Mouse (Mus musculus) megakaryocyte, embryonic 14.5 days (primary cell): ENCODE data around the gene Hexdc. TPM values are rescaled to one million over a fixed set of nuclear protein-coding genes. Genes with fewer than 3 reads are reported as not detected.
A peak's percentile ranks its signal among the peaks of the same experiment; 100 is the strongest.

Source experiments
- H3K27me3 ChIP-seq: replicated peaks from 2 replicates; pipeline ENCODE3; 2012; ENCODE audit warnings: inconsistent platforms
- H3K36me3 ChIP-seq: replicated peaks from 2 replicates; pipeline ENCODE3; 2012; ENCODE audit warnings: low read length, inconsistent platforms, mixed read lengths
- H3K4me1 ChIP-seq: 2 replicates; pipeline ENCODE4 v1.6.1; 2012; ENCODE audit warnings: inconsistent platforms
- H3K4me3 ChIP-seq: replicated peaks from 2 replicates; pipeline ENCODE3; 2012; ENCODE audit warnings: moderate library complexity, mild to moderate bottlenecking, inconsistent platforms
- H3K9me3 ChIP-seq: 2 replicates; pipeline ENCODE4 v1.6.1; 2012; ENCODE audit warnings: inconsistent platforms
- FLI1 ChIP-seq: IDR thresholded peaks from 2 replicates; pipeline ENCODE4 v1.6.1; 2012; ENCODE audit warnings: low read length, inconsistent platforms, mixed read lengths
- GATA1 ChIP-seq: IDR thresholded peaks from 3 replicates; pipeline ENCODE4 v1.6.1; 2012; ENCODE audit warnings: mixed read lengths, low read length, inconsistent platforms, borderline replicate concordance
- polyA plus RNA-seq: library from polyadenylated mRNA; stranded (reverse); fragments of >175 nt; gene quantifications from 2 replicates; pipeline ENCODE4 v1.2.3, GENCODE M21; 2012; ENCODE audit warnings: low replicate concordance; ENCODE audit not compliant: insufficient read depth

The Hexdc gene
- polyA plus RNA-seq, 1 experiment = 4.2 TPM

DNA sequence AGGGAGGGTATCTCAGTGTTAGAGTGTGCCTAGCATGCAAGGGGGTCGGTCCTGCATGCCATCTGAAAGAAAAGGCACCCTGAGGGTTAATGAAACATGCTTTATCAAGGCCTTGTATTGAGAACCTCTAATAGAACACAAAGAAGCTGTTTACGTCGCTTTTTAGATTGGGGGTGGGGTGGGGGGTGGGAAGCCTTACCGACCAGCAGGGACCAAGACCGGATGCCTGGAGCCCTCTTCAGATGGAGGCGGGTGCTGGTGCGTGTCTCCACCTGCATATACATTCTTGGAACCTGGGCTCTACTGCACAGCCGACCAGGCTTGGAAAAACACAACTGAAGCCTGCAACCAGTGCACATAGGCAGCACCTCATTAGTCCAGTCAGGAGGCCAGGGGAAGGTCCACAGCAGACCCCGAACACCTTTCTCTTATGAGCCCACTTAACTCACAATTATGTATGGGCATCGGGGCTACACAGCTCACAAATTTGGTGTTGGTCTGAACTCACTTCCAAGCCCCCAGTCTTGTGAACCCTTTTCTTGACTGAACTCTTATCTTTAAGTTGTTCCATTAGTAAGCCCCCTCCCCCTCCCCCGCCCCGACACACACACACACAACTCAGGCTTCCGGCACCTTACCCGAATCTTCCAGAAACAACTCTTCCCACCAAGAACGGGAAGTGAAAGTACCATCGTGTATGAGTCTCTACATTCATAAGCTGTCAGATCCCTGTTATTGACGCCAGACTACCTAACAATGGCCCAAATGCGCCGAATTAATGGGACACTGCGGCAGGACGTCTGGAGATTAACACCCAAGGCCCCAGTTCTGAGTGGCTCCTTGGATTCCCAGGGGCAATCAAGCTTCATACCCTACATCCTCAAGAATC, 24.1 kb downstream of the Hexdc start:
- Histone ChIP-seq H3K27me3 (no peaks in the 10 kb centered on the region), H3K4me3 (peak overlapping the region; percentile 97), H3K36me3 (peaks cover 46% of the 10 kb centered on the region), H3K9me3 (no peaks in the 10 kb centered on the region), H3K4me1 (peaks cover 79% of the 10 kb centered on the region)
- no peak for TF ChIP-seq FLI1
- TF ChIP-seq GATA1 = no peak

DNA sequence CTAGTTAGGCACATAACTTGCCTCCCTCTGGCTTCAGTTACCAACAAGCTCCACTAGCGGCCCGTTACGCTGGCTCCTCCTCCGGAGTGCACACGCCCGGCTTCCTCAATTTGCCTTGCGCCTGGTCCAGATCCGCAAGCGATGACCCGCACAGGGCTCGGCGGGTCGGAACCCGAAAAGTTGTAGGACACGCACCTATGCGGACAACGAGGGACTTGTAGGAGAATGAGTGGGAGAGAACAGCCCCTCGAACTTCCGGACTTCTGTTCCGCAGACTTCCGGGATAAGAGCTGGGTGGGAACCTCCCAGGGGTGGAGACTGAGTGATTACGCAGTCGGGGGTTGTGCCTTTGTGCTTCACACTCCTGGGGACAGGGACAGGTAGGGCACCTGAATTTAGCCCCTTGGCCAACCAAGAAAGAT, 24.8 kb downstream of the Hexdc start, which contains the start of gene Cybc1:
Gene Cybc1 (minus strand): TSS at position 305 of the 422 bp plus-strand sequence.
- Histone ChIP-seq H3K27me3 (no peaks in the 10 kb centered on the region), H3K36me3 (peaks cover 39% of the 10 kb centered on the region), H3K9me3 (no peaks in the 10 kb centered on the region), H3K4me1 (peaks cover 80% of the 10 kb centered on the region), H3K4me3 (peak within 1 kb of the TSS; percentile 97)
- TF ChIP-seq FLI1 = 0 out of 2 replicates have a peak, but pooled peaks have one; percentile 26
- TF ChIP-seq GATA1 = no peak

DNA sequence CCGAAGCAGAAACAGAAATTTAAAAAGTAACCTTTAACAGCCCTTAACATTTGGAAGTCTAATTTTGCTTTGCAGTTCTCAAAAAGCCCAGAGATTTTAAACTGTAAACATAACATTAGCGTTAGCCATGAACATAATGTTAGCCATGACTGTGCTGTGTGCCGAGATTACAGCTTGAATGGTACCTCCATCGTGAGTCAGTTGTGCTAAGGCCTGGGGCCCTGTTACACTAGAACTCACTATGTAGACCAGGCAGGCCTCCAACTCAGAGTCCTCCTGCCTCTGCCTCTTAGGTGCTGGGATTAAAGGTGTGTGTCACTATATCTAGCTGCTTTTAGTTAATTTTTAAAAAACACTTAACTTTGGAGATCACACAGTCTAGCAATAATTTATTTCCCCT, 27.0 kb downstream of the Hexdc start:
- TF ChIP-seq GATA1 (no peak), FLI1 (no peak)
- H3K27me3 ChIP-seq = no peaks in the 10 kb centered on the region
- H3K4me1 ChIP-seq = peaks cover 79% of the 10 kb centered on the region

DNA sequence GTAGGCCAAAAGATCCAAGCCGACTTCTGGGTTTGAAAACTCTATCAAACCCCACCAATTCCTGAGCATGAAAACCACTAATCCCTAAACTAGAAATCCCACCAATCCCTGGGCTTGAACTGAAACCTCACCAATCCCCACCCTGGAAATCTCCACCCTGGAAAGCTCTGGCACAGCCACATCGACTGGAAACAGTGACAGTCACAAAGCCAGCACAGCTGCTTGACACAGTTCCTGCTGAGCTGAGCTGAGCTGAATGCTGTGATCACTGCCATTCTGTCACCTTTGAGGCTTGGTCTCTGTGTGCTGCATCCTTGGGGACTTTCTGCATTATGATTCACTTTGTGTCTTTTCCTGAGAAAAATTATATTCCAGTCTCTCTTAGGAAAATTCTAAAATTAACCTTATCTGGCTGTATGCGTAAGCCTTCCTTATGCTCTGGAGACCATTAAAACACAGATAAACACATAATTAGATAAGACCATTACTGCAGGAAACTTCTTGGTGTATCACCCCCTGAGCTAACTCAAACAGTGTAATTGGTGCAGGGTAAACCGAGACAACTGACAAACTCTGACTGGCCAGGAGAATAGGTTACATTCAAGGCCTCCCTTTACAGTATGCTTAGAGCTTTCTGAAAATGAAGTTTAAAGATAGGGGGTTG, 27.5 kb downstream of the Hexdc start:
- peaks cover 76% of the 10 kb centered on the region for H3K4me1 ChIP-seq
- no peaks in the 10 kb centered on the region for H3K9me3 ChIP-seq
- peak overlapping the region; percentile 67 for H3K4me3 ChIP-seq

More for the DNA sequence above, 27.0 kb downstream of the Hexdc start:
- no peak overlapping the region for H3K4me3 ChIP-seq
- H3K9me3 ChIP-seq = no peaks in the 10 kb centered on the region
- peaks cover 18% of the 10 kb centered on the region for H3K36me3 ChIP-seq

DNA sequence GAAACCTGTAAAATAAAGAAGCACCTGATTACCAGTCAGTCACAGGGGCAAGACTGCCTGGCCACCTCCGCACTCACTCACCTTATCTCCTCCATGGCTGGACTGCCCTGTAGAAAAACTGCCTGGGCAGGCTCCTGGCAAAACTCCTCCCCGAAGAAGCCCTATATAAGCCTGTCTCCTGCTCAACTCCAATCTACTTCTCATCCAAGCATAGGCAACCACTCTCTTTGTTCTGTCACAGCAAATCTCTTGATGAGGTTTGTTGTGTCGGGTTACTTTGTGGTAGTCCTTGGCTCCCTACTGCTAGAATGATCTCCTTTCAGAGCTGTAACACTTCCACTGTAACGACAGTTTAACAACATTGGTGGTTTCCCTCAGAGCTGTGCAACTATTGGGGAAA, 28.5 kb downstream of the Hexdc start:
- H3K4me1 ChIP-seq = peaks cover 67% of the 10 kb centered on the region
- no peaks in the 10 kb centered on the region for H3K27me3 ChIP-seq
- H3K4me3 ChIP-seq = no peak overlapping the region
- H3K36me3 ChIP-seq = peaks cover 3% of the 10 kb centered on the region
- TF ChIP-seq FLI1 = no peak
- TF ChIP-seq GATA1 = no peak
- H3K9me3 ChIP-seq = no peaks in the 10 kb centered on the region

More for the DNA sequence above, 27.5 kb downstream of the Hexdc start:
- TF ChIP-seq FLI1 (no peak), GATA1 (no peak)
- peaks cover 12% of the 10 kb centered on the region for H3K36me3 ChIP-seq
- H3K27me3 ChIP-seq = no peaks in the 10 kb centered on the region

DNA sequence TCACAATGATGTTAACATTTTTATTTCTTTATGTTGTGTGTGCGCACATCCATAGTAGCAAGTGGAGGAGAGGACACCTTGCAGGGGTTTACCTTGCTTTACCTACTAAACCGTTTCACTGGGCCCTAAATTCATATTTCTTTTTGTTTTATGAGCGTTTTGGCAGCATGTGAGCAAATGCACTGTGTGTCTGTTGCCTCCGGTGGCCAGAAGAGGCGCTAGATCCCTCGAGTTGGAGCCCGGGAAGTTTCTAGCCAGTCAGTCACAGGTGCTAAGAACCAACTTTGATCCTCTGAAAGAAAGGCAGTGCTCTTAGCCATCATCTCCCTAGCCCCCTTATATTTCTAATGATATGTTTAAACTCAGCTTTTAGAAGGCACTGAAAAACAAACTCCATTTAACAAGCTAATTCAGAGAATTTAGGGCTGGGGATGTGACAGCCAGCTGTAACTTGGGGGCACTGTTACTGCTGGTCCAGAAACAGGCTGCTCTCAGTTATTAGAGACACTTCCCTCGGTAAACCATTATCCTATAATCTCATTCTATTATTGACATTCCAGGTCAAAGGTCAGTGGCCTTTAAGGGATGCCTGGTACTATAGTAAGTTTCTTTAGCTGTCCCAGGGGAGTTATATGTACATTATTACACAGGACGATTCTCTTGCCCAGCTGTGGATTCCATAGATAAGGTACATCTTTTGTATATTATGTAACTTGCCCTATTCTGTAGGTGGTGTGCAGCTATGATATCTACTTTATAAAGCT, 31.4 kb downstream of the Hexdc start:
- TF ChIP-seq GATA1 = no peak
- no peak for TF ChIP-seq FLI1
- H3K4me1 ChIP-seq = peaks cover 74% of the 10 kb centered on the region
- no peaks in the 10 kb centered on the region for H3K9me3 ChIP-seq
- peaks cover 22% of the 10 kb centered on the region for H3K36me3 ChIP-seq
- no peaks in the 10 kb centered on the region for H3K27me3 ChIP-seq
- H3K4me3 ChIP-seq = peak overlapping the region; percentile 100

DNA sequence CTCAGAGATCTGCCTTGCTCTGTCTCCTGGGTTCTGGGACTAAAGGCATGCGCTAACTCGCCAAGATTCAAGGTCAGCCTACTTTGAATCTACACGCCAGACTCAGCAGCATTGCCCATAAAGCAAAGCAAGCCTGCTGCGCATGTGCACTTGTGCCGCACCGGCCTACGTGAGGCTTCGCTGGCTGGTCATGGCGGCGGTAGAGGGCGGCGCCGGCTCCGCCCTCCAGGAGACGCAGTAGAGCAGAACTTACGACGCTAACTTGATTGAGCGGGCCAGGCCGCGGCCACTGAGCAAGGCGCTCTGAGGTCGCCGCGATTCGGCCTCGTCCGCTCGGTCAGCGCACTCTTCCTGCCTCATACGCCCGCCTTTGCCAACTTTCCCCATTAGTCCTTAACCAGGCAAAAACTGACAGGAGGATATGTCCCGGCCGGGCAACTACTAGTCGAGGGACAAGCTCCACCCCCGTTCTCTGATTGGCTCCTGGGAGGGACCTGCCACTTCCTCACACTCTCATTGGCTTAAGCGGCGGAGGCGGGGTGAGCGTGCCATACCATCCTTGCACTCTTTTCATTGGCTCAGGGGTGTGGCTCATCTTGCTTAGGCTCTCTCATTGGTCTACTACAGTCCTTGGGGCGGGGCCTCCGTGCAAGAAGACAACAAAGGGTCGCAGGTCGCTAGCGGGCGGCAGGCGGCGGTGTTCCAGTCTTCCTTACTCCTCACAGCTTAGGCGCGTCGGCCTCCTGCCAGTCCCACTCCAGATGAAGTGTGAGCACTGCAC, 32.5 kb downstream of the Hexdc start, which contains the start of gene Narf:
Gene Narf (plus strand): TSS at position 690 of the 781 bp plus-strand sequence.
- no peak for TF ChIP-seq FLI1
- TF ChIP-seq GATA1 = no peak
- Histone ChIP-seq H3K36me3 (peaks cover 33% of the 10 kb centered on the region), H3K4me1 (peaks cover 75% of the 10 kb centered on the region), H3K9me3 (no peaks in the 10 kb centered on the region), H3K4me3 (peak within 1 kb of the TSS; percentile 100), H3K27me3 (no peaks in the 10 kb centered on the region)

DNA sequence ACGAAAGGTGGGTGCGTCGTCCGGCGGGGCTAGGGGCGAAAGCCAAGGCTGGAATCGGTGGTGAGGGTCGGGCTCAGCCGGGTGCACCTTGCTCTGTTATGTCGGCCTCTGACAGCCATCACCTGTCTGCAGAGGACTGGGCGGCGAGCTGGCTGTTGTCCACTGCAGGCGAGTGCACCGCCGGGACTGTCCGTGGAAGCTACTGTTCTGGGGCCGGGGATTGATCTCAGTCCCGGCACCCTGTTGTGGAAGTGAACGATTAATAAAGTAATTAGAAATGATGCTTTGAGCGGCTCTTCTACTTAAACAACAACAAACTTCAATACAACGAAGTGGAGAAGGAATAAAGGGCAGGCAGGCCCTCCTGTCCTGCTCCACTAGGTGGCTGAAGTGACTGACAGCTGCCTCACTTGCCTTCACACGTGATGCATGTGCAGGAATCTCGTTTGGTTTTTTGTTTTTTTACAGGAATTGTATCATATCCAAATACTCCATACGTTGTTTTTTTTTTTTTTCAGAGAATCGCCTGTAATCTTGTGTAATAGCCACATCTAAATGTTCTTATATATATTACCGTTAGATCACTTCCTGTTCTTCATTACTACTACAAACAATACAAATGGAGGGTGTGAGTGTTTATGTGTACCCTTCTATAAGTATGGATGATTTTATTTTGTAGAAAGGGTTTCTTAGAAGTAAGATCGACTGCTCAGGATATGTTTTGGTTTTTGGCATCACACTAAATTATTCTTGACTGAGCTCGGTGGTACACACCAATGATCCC, 33.3 kb downstream of the Hexdc start:
- Histone ChIP-seq H3K4me3 (peak overlapping the region; percentile 100), H3K9me3 (no peaks in the 10 kb centered on the region), H3K27me3 (no peaks in the 10 kb centered on the region), H3K4me1 (peaks cover 77% of the 10 kb centered on the region), H3K36me3 (peaks cover 41% of the 10 kb centered on the region)
- no peak for TF ChIP-seq FLI1
- no peak for TF ChIP-seq GATA1
